Mouse (Mus musculus): ENCODE results near the gene Capg.

DNA sequence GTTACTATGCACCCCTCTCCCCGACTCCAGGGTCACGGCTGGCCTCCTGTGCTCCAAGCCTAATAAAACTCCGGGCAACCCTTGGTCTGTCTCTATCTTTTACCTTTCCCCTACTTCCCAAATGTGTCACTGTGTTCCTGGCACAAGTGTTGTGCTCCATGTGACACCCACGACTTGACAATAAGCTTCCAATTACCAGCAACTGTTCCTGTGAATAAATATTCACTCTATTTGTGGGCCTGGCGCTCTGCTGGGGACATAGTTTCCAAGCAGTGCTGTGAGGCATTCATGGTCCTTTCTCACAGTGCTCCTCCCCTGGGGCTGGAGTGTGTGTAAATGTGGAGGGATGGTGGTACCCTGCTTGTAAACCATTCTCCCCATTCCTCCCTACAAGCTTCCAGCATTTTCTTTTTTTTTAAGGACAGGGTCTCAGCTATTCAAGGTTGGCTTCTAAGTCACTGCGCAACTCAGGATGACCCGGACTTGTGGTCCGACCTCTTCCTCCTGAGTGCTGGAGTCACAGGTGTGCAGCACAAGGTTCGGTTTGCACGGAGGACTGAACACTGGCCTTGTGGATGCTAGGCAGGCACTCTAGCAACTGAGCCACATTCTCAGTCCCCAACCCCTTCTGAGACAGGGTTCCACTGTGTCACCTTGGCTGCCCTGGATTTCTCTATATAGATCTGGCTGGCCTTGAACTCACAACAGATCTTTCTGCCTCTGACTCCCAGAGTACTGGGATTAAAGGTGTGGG, 26.6 kb downstream of the Capg start:
- TF ChIP-seq GATA1 (IDR thresholded peaks at IDR 0.05; ENCODE audit: low read length) (no peak), TAL1 (IDR thresholded peaks at IDR 0.05; ENCODE audit: low read length) (no peak)
